Mouse (Mus musculus): ENCODE data around the gene Ildr2. TPM values are rescaled to one million over a fixed set of nuclear protein-coding genes. Genes with fewer than 3 reads are reported as not detected.

The Ildr2 gene
- total RNA-seq, 1 experiment from 2014 or later: not detected

GRCm38 (mm10) chr1:166326421-166326820 is 72.5 kb downstream of the Ildr2 start:
- ATAC-seq (replicated peaks; ENCODE audit: low read depth, poor library complexity, severe bottlenecking): no peak

GRCm38 (mm10) chr1:166330752-166331151 is 76.8 kb downstream of the Ildr2 start:
- ATAC-seq (replicated peaks; ENCODE audit: low read depth, poor library complexity, severe bottlenecking): no peak

GRCm38 (mm10) chr1:166339110-166339509 is 85.2 kb downstream of the Ildr2 start:
- ATAC-seq (replicated peaks; ENCODE audit: low read depth, poor library complexity, severe bottlenecking): peak; percentile 98

GRCm38 (mm10) chr1:166342060-166342459 is 88.1 kb downstream of the Ildr2 start:
- ATAC-seq (replicated peaks; ENCODE audit: low read depth, poor library complexity, severe bottlenecking): no peak

GRCm38 (mm10) chr1:166342539-166342938 is 88.6 kb downstream of the Ildr2 start:
- ATAC-seq (replicated peaks; ENCODE audit: low read depth, poor library complexity, severe bottlenecking): no peak

- no peak for ATAC-seq (replicated peaks; ENCODE audit: low read depth, poor library complexity, severe bottlenecking)
Observed at GRCm38 (mm10) chr1:166343586-166343985, 89.6 kb downstream of the Ildr2 start.

GRCm38 (mm10) chr1:166344300-166345077 is 90.5 kb downstream of the Ildr2 start:
- no peak for ATAC-seq (replicated peaks; ENCODE audit: low read depth, poor library complexity, severe bottlenecking)

- peak; percentile 81 for ATAC-seq (replicated peaks; ENCODE audit: low read depth, poor library complexity, severe bottlenecking)
Observed at GRCm38 (mm10) chr1:166345602-166346001, 91.7 kb downstream of the Ildr2 start.

- no peak for ATAC-seq (replicated peaks; ENCODE audit: low read depth, poor library complexity, severe bottlenecking)
Observed at GRCm38 (mm10) chr1:166346906-166347305, 93.0 kb downstream of the Ildr2 start.

- ATAC-seq (replicated peaks; ENCODE audit: low read depth, poor library complexity, severe bottlenecking): no peak
Observed at GRCm38 (mm10) chr1:166349341-166349740, 95.4 kb downstream of the Ildr2 start.

GRCm38 (mm10) chr1:166349751-166350150 is 95.8 kb downstream of the Ildr2 start:
- no peak for ATAC-seq (replicated peaks; ENCODE audit: low read depth, poor library complexity, severe bottlenecking)

GRCm38 (mm10) chr1:166360157-166360855 is 106.4 kb downstream of the Ildr2 start:
- peak; percentile 100 for ATAC-seq (replicated peaks; ENCODE audit: low read depth, poor library complexity, severe bottlenecking)

- no peak for ATAC-seq (replicated peaks; ENCODE audit: low read depth, poor library complexity, severe bottlenecking)
Observed at GRCm38 (mm10) chr1:166360896-166361295, 107.0 kb downstream of the Ildr2 start.

- no peak for ATAC-seq (replicated peaks; ENCODE audit: low read depth, poor library complexity, severe bottlenecking)
Observed at GRCm38 (mm10) chr1:166361842-166362241, 107.9 kb downstream of the Ildr2 start.

GRCm38 (mm10) chr1:166362659-166363058 is 108.7 kb downstream of the Ildr2 start:
- no peak for ATAC-seq (replicated peaks; ENCODE audit: low read depth, poor library complexity, severe bottlenecking)

GRCm38 (mm10) chr1:166363122-166363521 is 109.2 kb downstream of the Ildr2 start:
- ATAC-seq (replicated peaks; ENCODE audit: low read depth, poor library complexity, severe bottlenecking): no peak

Other genes with a start within 250 kb of the Ildr2 start
- gene Dusp27, start 126.2 kb upstream of the Ildr2 start, total RNA-seq (2017): not detected in 2 replicates
- gene Gpa33, start 123.9 kb upstream of the Ildr2 start, total RNA-seq (2017): not detected in 2 replicates
- not detected in 2 replicates for gene Mael, start 15.4 kb upstream of the Ildr2 start, total RNA-seq (2017)
- gene Tada1, start 125.0 kb downstream of the Ildr2 start, total RNA-seq (2017): 32.1 and 43.2 TPM in 2 replicates
- gene Pogk, start 155.7 kb downstream of the Ildr2 start, total RNA-seq (2017): 12.7 and 13.1 TPM in 2 replicates
- gene Gm4846, start 243.4 kb downstream of the Ildr2 start, total RNA-seq (2017): not detected in 2 replicates